Mouse (Mus musculus): Measurements from ENCODE around the gene Coro1b.

DNA sequence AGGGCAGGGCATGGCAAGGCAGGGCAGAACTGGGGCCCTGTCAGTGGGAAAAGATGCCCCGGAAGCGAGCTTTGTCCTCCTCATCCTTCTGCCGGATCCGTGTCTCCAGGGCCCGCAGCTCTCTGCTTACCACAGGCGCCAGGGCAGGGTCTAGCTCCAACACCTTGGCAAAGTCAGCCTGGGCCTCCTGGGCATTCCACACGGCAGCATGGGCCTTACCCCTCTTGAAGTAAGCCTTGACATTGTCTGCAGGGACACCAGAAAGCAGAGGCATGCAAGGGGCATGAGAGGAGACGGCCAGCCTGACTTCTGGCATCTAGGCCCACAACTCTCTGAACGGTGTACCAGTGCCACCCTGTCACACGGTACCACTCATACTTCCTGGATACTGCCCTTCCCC, 33.9 kb upstream of the Coro1b start:
- no peak for TF ChIP-seq CEBPB (IDR thresholded peaks at IDR 0.05; ENCODE audit: insufficient read depth, poor library complexity, severe bottlenecking)
- no peak for TF ChIP-seq POLR2A (IDR thresholded peaks at IDR 0.05; ENCODE audit: insufficient read length, low read depth)

Measured in myocyte (in vitro differentiated cells).